Mouse (Mus musculus) lung, adult 2 months (tissue): ENCODE results near the gene Rag1.

Experiments used
- CTCF ChIP-seq: fragments of 200-500 bp; IDR thresholded peaks from 2 replicates; pipeline ENCODE4 v1.5.1; 2011; ENCODE audit warnings: mild to moderate bottlenecking, low read length, control low read depth; ENCODE audit not compliant: insufficient read depth
- POLR2A ChIP-seq: fragments of 200-500 bp; IDR thresholded peaks from 2 replicates; pipeline ENCODE4 v1.6.1; 2011; ENCODE audit warnings: low read depth, mild to moderate bottlenecking, control low read depth, low read length, borderline replicate concordance; ENCODE audit errors: extremely low read depth

GRCm38 (mm10) chr2:101695584-101695983 lies 46.3 kb upstream of the Rag1 start:
- no peak for TF ChIP-seq CTCF
- TF ChIP-seq POLR2A = no peak
